Mouse (Mus musculus) liver, embryonic 14.5 days (tissue): ENCODE measurements around the gene Cnot2.
"Not testable (repeated sequence)": the region's sequence is repeated elsewhere in the genome, so short reads cannot be mapped to it uniquely, and the experiment has no call there.

ENCODE experiments used
- CTCF ChIP-seq: IDR thresholded peaks from 2 replicates; pipeline ENCODE4 v1.5.1; 2016; ENCODE audit warnings: antibody characterized with exemption, low read depth, control low read depth
- EP300 ChIP-seq: IDR thresholded peaks from 2 replicates; pipeline ENCODE4 v1.6.1; 2016; ENCODE audit warnings: antibody characterized with exemption, low read depth

GRCm38 (mm10) chr10:116566492-116566891, 14.8 kb downstream of the Cnot2 start:
- TF ChIP-seq CTCF, EP300: not testable (repeated sequence)
